Mouse (Mus musculus): ENCODE results near the gene Gm6096.

GRCm38 (mm10) chr7:34234610-34235561, 16.0 kb upstream of the Gm6096 start:
- no peak for TF ChIP-seq GATA1 (IDR thresholded peaks at IDR 0.05; ENCODE audit: borderline replicate concordance, low read length)
- TF ChIP-seq FLI1 (IDR thresholded peaks at IDR 0.05; ENCODE audit: low read length): no peak
